ENCODE assay signal across 20 mouse cellular contexts in the genomic region with DNA sequence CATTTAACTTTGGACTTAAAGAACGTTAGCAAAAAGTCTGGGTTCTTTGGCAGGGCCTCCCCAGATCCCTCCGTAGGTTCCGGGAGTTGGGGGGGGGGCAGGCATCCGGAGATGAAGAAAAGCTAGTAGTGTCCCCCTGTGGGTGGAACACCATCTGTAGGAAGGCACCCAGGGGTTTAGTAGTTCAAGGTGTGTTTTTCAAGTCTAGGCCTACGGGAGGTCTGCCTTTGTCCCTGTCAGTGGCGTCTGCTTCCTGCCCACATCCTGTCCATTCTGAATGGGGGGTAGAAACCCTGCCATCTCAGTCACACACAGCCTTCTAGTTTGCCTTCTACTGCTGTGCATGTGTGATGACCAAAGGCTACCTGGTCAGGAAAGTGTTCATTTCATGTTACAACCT. TPM values are rescaled to one million over a fixed set of nuclear protein-coding genes. Genes with fewer than 3 reads are reported as not detected.
DNase-seq lines count a peak whose midpoint lies in the region; ATAC-seq and TF ChIP-seq lines count a peak whose summit lies in the region.
"Had no signal": no experiment of that assay in that cellular context is flagged by ENCODE, and none has a peak within 500 bp of the region (broad histone marks: within the 10 kb centered on the region; RNA-seq: fewer than 3 reads in every experiment).

No protein-coding gene starts in this region.

- TF ChIP-seq POLR2A in ES-Bruce4 (IDR thresholded peaks at IDR 0.05; ENCODE audit: insufficient read depth, low read length): no peak

- ATAC-seq in inflammation-experienced regulatory T-cells, adult 6 months: peak; percentile 70
- ATAC-seq in neutrophil, adult 5-6 weeks (ENCODE audit: extremely low read depth, insufficient number of reproducible peaks, low FRiP score, poor library complexity, severe bottlenecking): peak; percentile 41; the same call in 1 of the 2 replicates
- no peak for ATAC-seq in midbrain, embryonic 14.5 days (ENCODE audit: low FRiP score, low TSS enrichment)
- ATAC-seq: forebrain, embryonic 16.5 days; midbrain, embryonic 15.5 days had no signal

- no peak overlapping the region for H3K4me3 ChIP-seq in ES-Bruce4 (ENCODE audit: low read depth, low read length)
- H3K4me3 ChIP-seq in midbrain, embryonic 14.5 days (replicated peaks; ENCODE audit: low read depth, low read length): no peak overlapping the region
- H3K4me3 ChIP-seq in hindbrain, embryonic 10.5 days: no peak overlapping the region
- H3K4me3 ChIP-seq: embryonic facial prominence, embryonic 13.5 days; heart, embryonic 12.5 days; hindbrain, embryonic 13.5 days; limb, embryonic 13.5 days; liver, embryonic 15.5 days; midbrain, embryonic 15.5 days had no signal

- H3K4me2 ChIP-seq in midbrain, embryonic 14.5 days (ENCODE audit: low read length): no peak overlapping the region
- H3K4me2 ChIP-seq: embryonic facial prominence, embryonic 13.5 days; heart, embryonic 12.5 days; hindbrain, embryonic 13.5 days; limb, embryonic 13.5 days; liver, embryonic 15.5 days; midbrain, embryonic 15.5 days had no signal

- DNase-seq in CD4-positive helper T cell, adult 2 months (ENCODE audit: low read depth, low spot score): peak; percentile 23
- DNase-seq in midbrain, embryonic 14.5 days: no peak
- no peak for DNase-seq in right cerebral cortex, postnatal 4 days
- no peak for DNase-seq in gastrocnemius, postnatal 4 days (ENCODE audit: low spot score in 2 of 2)
- DNase-seq in hindbrain, embryonic 10.5 days (ENCODE audit: low spot score): no peak
- DNase-seq: cerebellum, postnatal 10 days; heart, postnatal 14 days; kidney, adult 11 months; kidney, postnatal 10 days; layer of hippocampus, postnatal 36 days had no signal

- peaks cover 1% of the 10 kb centered on the region for H3K4me1 ChIP-seq in ES-Bruce4 (ENCODE audit: control insufficient read depth, insufficient read depth, low read length)
- H3K4me1 ChIP-seq in midbrain, embryonic 14.5 days (ENCODE audit: control insufficient read depth, insufficient read depth, low read length): peaks cover 6% of the 10 kb centered on the region; the same call in 1 of the 2 replicates
- no peaks in the 10 kb centered on the region for H3K4me1 ChIP-seq in hindbrain, embryonic 10.5 days (replicated peaks)
- H3K4me1 ChIP-seq: heart, embryonic 12.5 days; hindbrain, embryonic 13.5 days had no signal

- TF ChIP-seq CTCF in ES-Bruce4 (IDR thresholded peaks at IDR 0.05; ENCODE audit: low read depth, low read length): no peak

- WGBS in midbrain, embryonic 14.5 days: 92% methylated on average over 6 of the region's 6 CpGs
- 83% methylated on average over 6 of the region's 6 CpGs for WGBS in hindbrain, embryonic 10.5 days

- TF ChIP-seq EP300 in ES-Bruce4 (IDR thresholded peaks at IDR 0.05; ENCODE audit: insufficient read depth, low read depth, low read length): 0 out of 2 replicates have a peak, but pooled peaks have one; percentile 36

- no peak overlapping the region for H3K27ac ChIP-seq in ES-Bruce4 (ENCODE audit: insufficient read depth, low read length)
- H3K27ac ChIP-seq in midbrain, embryonic 14.5 days (replicated peaks; ENCODE audit: low read depth, low read length): no peak overlapping the region
- no peak overlapping the region for H3K27ac ChIP-seq in hindbrain, embryonic 10.5 days
- H3K27ac ChIP-seq: embryonic facial prominence, embryonic 13.5 days; hindbrain, embryonic 13.5 days; limb, embryonic 13.5 days; liver, embryonic 15.5 days; midbrain, embryonic 15.5 days had no signal

- H3K36me3 ChIP-seq in ES-Bruce4 (ENCODE audit: control insufficient read depth, insufficient read depth, low read length, poor library complexity, severe bottlenecking): no peaks in the 10 kb centered on the region
- no peaks in the 10 kb centered on the region for H3K36me3 ChIP-seq in midbrain, embryonic 14.5 days (ENCODE audit: control insufficient read depth, insufficient read depth, low read length)
- H3K36me3 ChIP-seq in hindbrain, embryonic 10.5 days: no peaks in the 10 kb centered on the region
- H3K36me3 ChIP-seq: embryonic facial prominence, embryonic 13.5 days; heart, embryonic 12.5 days; hindbrain, embryonic 13.5 days; limb, embryonic 13.5 days; liver, embryonic 15.5 days; midbrain, embryonic 15.5 days had no signal

- no peaks in the 10 kb centered on the region for H3K27me3 ChIP-seq in ES-Bruce4 (ENCODE audit: control insufficient read depth, insufficient read depth, low read length, poor library complexity, severe bottlenecking)
- no peaks in the 10 kb centered on the region for H3K27me3 ChIP-seq in midbrain, embryonic 14.5 days (ENCODE audit: control insufficient read depth, insufficient read depth, low read length)
- no peaks in the 10 kb centered on the region for H3K27me3 ChIP-seq in hindbrain, embryonic 10.5 days (ENCODE audit: insufficient read depth, poor library complexity, severe bottlenecking)
- H3K27me3 ChIP-seq: embryonic facial prominence, embryonic 13.5 days; heart, embryonic 12.5 days; hindbrain, embryonic 13.5 days; limb, embryonic 13.5 days; liver, embryonic 15.5 days; midbrain, embryonic 15.5 days had no signal

- H3K9me3 ChIP-seq in ES-Bruce4 (replicated peaks; ENCODE audit: control insufficient read depth, insufficient read depth, low read length, poor library complexity, severe bottlenecking): no peaks in the 10 kb centered on the region
- H3K9me3 ChIP-seq in midbrain, embryonic 14.5 days (ENCODE audit: control insufficient read depth, low read length): no peaks in the 10 kb centered on the region
- H3K9me3 ChIP-seq in hindbrain, embryonic 10.5 days: no peaks in the 10 kb centered on the region
- H3K9me3 ChIP-seq: embryonic facial prominence, embryonic 13.5 days; heart, embryonic 12.5 days; limb, embryonic 13.5 days; liver, embryonic 15.5 days; midbrain, embryonic 15.5 days had no signal

- H3K9ac ChIP-seq in ES-Bruce4 (ENCODE audit: low read depth, poor library complexity, severe bottlenecking): no peak overlapping the region
- no peak overlapping the region for H3K9ac ChIP-seq in midbrain, embryonic 14.5 days (replicated peaks; ENCODE audit: low read length)
- H3K9ac ChIP-seq: embryonic facial prominence, embryonic 13.5 days; heart, embryonic 12.5 days; hindbrain, embryonic 13.5 days; limb, embryonic 13.5 days; liver, embryonic 15.5 days; midbrain, embryonic 15.5 days had no signal

RNA-seq across cellular contexts. Expression of a gene that starts 20.6 kb away (rescaled TPM):
- polyA plus RNA-seq in ES-Bruce4 (2011; ENCODE audit: insufficient read depth, insufficient read length, low read depth, missing spikeins): 158 and 161 TPM in 2 replicates
- 10 to 100 TPM; 36.1 to 44.6 (median 42.9) TPM for polyA plus RNA-seq in inflammation-experienced regulatory T-cells, adult 6 months (2017; shearing (Covaris generic))
- total RNA-seq in neutrophil, adult 5-6 weeks (2017): 136 and 139 TPM in 2 replicates
- 131 and 159 TPM in 2 replicates for polyA plus RNA-seq in midbrain, embryonic 14.5 days (2014; fragmentation: Nextera tagmentation; extraction: Ambion mirVana)
- 100 to 1,000 TPM in 1 of 2 experiments, 10 to 100 TPM in 1; 80.6 to 101 TPM for total RNA-seq in gastrocnemius, postnatal 4 days (2021)
- 135 and 156 TPM in 2 replicates for polyA plus RNA-seq in hindbrain, embryonic 10.5 days (2016; fragmentation: Nextera tagmentation; extraction: Ambion mirVana)
